Mouse (Mus musculus): ENCODE data around the gene Sgcb. TPM values are rescaled to one million over a fixed set of nuclear protein-coding genes. Genes with fewer than 3 reads are reported as not detected.

The Sgcb gene
- polyA plus RNA-seq, 1 experiment from 2014 or later = 29.7 TPM

Other genes with a start within 250 kb of the Sgcb start
- not detected in 3 replicates for gene Cwh43, start 241.7 kb downstream of the Sgcb start, polyA plus RNA-seq (2018)
- gene Dcun1d4, start 166.8 kb downstream of the Sgcb start, polyA plus RNA-seq (2018) = 3.2 to 4.7 TPM (median 4.0 TPM) in 3 replicates
- 0.97 to 4.6 TPM (median 1.7 TPM) in 3 replicates for gene Lrrc66, start 15.3 kb downstream of the Sgcb start, polyA plus RNA-seq (2018)
- not detected in 3 replicates for gene Spata18, start 3.6 kb upstream of the Sgcb start, polyA plus RNA-seq (2018)